Mouse (Mus musculus): ENCODE measurements around the gene Dnah6.
A peak's percentile ranks its signal among the peaks of the same experiment; 100 is the strongest.

Gene Dnah6

DNA sequence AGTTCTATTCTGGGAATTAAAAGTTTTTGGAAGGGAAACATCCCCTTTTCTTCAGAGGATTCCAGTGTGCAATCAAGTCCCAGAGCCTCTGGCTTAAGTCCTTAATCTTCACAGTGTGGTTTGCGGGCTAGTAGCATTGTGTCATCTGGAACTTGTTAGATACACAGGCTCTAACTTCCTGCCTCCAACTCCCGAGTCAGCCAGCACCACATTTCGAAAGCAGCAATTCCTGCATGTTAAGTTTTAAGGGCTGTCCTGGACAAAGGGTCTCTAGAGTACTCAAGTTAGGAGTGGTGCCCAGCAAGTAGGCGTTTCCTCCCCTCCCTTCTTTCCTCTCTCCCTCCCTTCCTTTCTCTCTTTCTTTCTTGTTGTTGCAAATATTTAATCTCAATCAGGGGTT is 7.0 kb upstream of the Dnah6 start:
- DNase-seq (ENCODE audit: low read depth, low spot score), result no peak

GRCm38 (mm10) chr6:73227376-73228158 is 6.1 kb upstream of the Dnah6 start:
- DNase-seq (ENCODE audit: low read depth, low spot score), result peak; percentile 54

GRCm38 (mm10) chr6:73222841-73223526 is 1.5 kb upstream of the Dnah6 start:
- DNase-seq (ENCODE audit: low read depth, low spot score), result peak; percentile 54

GRCm38 (mm10) chr6:73221958-73222735 is 696 bp upstream of the Dnah6 start:
- DNase-seq (ENCODE audit: low read depth, low spot score), result peak; percentile 5

DNA sequence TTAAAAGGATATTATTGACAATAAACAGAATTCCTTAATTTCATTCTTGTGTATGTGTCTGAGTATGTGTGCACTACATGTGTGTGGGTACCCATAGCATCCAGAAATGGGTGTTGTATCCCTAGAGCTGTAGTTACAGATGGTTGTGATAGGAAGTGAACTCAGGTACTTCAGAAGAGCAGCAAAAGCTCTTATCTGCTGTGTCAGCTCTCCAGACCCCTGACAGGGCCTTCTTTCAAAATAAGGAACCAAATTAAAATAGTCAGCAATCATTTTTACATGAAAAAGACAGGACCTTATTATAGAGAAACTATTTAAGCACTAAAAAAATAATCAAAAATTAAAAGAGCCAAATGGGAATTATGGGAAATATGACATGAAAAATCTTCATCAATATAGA is 9.8 kb downstream of the Dnah6 start:
- no peak for DNase-seq (ENCODE audit: low read depth, low spot score)

GRCm38 (mm10) chr6:73211036-73211435 is 10.4 kb downstream of the Dnah6 start:
- no peak for DNase-seq (ENCODE audit: low read depth, low spot score)

GRCm38 (mm10) chr6:73210445-73210972 is 10.9 kb downstream of the Dnah6 start:
- DNase-seq (ENCODE audit: low read depth, low spot score), result no peak

DNA sequence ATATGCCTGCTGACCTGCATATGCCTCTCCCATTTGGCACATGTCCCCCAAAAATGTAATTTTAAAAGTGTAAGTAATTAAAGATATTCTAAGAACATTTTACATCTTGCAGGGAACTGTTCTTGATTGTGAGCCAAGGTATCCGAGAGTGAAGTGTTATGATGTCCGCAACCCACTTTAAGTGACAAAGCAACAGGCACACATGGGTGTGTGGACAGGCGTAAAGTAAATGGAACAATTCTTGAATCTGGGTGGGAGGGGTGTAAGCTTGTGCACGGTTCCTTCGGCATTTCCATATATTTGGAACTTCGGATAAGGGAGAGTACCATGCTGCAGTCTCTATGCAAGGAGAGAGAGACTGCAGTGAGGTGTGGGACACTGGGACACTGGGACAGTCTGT is 11.9 kb downstream of the Dnah6 start:
- no peak for DNase-seq (ENCODE audit: low read depth, low spot score)

DNA sequence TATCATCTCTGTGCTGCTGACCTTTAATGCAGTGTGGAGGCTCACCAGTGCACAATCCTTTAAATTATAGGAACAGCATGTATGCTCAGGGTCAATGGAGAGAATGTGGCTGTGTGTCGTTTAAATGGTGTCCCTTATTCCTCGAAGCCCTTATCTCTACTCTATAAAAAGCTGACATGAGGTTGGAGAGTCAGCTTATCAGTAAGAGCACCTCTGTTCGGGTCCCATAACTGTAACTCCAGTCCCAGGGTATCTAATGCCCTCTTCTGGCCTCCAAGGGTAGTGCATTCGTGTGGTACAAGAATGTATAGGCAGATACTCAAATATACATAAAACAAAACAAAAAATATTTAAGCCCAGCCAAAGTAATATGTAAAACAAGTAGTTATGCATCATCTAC is 16.5 kb downstream of the Dnah6 start:
- DNase-seq (ENCODE audit: low read depth, low spot score), result no peak

- no peak for DNase-seq (ENCODE audit: low read depth, low spot score)
Observed at GRCm38 (mm10) chr6:73203724-73204123, 17.7 kb downstream of the Dnah6 start.

DNA sequence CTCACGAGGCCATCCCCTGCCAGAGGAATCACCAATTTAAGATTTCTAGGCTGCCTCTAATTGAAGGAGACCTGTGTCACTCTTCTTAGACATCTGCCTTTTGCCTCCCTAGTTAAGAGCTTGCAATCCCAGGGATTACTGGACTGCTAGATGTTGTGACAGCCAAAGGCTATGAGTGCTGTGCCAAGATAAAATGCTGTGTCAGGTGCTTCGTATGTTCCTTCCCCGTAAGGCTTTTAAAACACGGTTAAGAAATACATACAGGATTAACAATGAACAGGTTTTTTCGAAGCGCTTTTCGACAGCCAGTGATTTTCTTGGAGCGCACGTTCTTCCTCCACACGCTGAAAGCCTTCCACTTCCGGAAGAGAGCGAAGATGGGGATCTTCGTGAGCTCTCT is 26.2 kb downstream of the Dnah6 start:
- DNase-seq (ENCODE audit: low read depth, low spot score), result no peak

DNA sequence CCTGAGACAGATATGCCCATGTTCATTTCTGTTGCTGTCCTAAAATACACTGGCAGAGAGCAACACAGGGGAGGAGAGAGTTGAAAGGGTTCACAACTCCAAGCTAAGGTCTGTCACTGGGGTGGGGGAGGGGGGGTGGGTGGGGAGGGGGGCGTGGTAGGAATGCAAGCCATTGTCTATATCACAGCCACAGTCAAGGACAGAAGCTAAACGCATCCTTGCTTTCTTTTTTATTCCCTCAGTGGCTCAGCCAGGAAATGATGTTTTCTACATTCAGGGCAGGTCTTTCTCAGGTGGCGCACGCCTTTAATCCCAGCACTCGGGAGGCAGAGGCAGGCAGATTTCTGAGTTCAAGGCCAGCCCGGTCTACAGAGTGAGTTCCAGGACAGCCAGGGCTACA is 30.7 kb downstream of the Dnah6 start:
- no peak for DNase-seq (ENCODE audit: low read depth, low spot score)

DNA sequence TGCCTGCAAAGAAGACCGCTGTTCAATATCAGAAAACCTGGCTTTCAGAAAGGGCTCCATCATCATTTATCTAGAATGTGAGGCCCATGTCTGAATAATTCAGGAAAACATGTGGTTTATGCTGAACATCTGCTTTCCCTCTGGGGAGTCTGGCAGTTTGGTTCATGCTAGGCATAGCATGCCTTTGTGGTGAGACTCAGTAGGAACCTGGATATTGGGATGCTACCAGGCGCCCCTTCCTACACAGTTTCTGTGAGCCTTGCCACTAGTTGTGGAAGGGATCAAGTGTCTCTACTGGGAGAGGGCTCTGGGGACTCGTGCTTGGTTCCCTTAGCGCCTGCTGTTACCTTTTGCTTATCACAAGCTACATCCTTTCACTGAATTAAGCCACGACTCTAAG is 37.2 kb downstream of the Dnah6 start:
- DNase-seq (ENCODE audit: low read depth, low spot score), result no peak

- no peak for DNase-seq (ENCODE audit: low read depth, low spot score)
Observed at GRCm38 (mm10) chr6:73182987-73183386, 38.5 kb downstream of the Dnah6 start.

- DNase-seq (ENCODE audit: low read depth, low spot score), result no peak
Observed at GRCm38 (mm10) chr6:73182410-73182809, 39.0 kb downstream of the Dnah6 start.

DNA sequence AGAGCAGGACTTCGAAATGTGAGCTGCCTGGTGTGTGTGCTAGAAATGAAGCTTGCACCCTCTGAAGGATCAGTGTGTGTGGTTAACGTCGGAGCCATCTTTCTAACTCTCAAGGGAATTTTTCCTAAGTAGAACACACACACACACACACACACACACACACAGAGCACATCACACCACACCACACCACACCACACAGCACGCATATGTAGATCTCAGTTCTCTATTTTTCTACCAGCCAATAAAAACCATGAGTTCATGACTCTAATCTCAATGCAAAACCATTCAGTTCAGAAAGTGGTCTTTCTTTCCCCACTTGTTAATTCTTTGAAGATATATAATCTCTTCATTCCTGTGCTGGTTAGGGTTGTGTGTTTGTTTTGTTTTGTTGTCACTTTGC is 39.4 kb downstream of the Dnah6 start:
- DNase-seq (ENCODE audit: low read depth, low spot score), result no peak

- no peak for DNase-seq (ENCODE audit: low read depth, low spot score)
Observed at GRCm38 (mm10) chr6:73175156-73175555, 46.3 kb downstream of the Dnah6 start.

- DNase-seq (ENCODE audit: low read depth, low spot score), result no peak
Observed at GRCm38 (mm10) chr6:73167230-73167629, 54.2 kb downstream of the Dnah6 start.

DNA sequence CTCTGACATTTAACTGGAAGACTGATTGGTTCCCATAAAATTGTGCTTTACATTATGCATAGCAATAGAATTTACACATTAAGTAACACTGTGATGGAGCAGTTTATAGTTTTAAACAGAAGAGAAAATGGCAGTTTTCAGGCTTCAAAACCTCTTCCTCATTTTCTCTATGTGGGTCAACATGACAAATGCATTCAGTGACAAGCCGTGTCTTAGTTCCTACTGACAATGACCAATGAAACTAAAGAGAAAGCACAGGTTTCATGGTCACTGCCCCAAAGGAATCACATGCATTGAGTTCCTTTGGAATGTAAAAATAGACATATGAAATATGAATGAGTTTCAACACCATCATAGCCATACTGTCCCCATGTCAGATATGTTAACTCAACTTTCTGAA is 58.5 kb downstream of the Dnah6 start:
- DNase-seq (ENCODE audit: low read depth, low spot score), result no peak

- DNase-seq (ENCODE audit: low read depth, low spot score), result no peak
Observed at GRCm38 (mm10) chr6:73161338-73161737, 60.1 kb downstream of the Dnah6 start.

DNA sequence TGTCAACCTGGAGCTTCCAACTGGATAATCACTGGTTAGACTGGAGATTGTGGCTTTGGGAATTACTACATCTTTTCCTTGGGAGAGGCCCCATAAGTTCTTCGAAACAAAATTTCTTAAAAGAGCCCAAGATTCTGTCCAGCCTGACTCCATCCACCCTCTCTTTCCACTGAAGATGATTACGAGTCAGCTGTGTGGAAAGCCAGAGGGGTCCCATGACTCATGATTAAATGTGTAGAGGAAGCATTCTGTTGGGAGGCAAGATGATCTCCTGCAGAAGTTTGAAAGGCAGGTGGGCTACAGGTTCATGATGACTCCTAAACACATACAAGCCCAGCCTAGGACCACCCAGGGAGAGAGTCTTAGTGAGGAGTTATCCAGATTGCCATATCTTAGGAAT is 66.0 kb downstream of the Dnah6 start:
- DNase-seq (ENCODE audit: low read depth, low spot score), result no peak

DNA sequence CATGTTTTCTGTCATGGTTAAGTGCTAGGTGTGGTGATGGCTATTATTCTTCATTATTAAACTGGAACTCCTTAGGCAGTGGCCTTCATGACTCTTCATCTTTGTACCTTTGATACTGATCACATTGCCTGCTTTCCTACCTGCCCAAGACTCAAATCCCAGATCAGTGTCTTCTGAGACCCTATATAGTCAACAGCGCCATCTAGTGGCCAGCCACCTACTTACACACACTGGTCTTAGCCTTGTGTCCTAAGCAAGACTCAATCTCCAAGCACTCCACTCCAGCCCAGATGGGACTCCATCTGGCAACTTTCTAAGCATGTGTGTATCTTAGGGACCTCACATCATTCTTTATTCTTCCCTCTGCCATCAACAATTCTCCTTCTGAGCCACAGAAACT is 67.8 kb downstream of the Dnah6 start:
- DNase-seq (ENCODE audit: low read depth, low spot score), result peak; percentile 70

Measured in embryo, embryonic 11.5 days (tissue).